Mouse (Mus musculus) ovary, adult 18-20 months (tissue): ENCODE results near the gene Grem2.

Experiments
- DNase-seq: peaks from one replicate; pipeline ENCODE4 v3.0.0; 2022; ENCODE audit warnings: low spot score, mixed read lengths

The Grem2 gene

DNA sequence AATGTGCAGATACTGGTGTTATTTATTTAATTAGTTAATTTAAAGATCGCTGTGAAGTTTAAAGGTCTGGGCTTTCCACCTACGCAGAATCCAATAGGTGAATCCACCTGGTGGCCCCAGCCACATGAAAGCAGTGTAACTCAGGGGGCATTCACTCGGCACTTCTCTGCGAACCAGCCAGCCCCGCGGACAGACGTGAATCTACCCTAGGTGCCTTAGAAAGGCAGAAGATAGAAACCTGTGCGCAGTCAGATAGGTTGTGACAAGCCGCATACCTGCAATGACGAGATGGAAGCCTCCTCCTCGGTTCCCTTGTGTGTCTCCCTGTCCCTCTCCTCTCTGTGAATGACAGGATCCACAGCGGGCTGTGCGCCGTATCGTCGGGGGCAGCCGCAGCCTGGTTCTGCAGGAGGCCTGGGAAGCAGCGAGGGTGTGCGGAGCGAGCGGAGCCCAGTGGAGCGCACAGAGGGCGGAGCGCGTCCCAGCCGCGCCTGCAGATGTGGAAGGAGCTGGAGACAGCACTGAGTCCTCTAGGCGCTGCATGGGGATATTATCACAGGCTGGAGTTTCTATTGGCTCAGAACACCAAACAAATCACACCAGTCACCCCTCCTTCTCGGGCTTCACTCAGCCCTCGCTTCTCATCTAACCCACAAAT, at the start of gene Grem2:
Gene Grem2, minus strand, starts transcription at position 522 of the 658 bp plus-strand sequence.
- DNase-seq, result peak; percentile 73

- no peak for DNase-seq
Observed at GRCm38 (mm10) chr1:174959837-174960236, 38.2 kb upstream of the Grem2 start.

- no peak for DNase-seq
Observed at GRCm38 (mm10) chr1:174931003-174931619, 9.5 kb upstream of the Grem2 start.

- no peak for DNase-seq
Observed at GRCm38 (mm10) chr1:174929459-174930181, 8.0 kb upstream of the Grem2 start.

DNA sequence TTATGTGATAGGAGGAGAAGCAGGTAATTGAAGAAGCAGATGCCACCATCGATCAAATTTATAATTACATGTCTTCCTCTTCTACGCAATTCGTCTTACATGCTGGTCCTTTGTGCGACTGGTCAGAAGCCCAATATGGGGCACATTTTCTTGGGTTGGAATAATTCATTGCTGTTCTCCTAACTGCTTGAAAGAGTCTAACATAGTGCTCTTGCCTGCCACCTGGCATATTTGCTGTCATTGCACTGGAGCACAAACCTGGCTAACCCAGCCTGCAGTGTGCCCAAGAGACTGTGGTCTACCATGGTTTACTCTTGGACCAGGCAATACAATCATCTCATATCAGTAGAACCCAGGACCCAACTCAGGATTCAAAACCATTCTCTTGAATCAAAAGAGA, 2.7 kb downstream of the Grem2 start:
- DNase-seq, result no peak

DNA sequence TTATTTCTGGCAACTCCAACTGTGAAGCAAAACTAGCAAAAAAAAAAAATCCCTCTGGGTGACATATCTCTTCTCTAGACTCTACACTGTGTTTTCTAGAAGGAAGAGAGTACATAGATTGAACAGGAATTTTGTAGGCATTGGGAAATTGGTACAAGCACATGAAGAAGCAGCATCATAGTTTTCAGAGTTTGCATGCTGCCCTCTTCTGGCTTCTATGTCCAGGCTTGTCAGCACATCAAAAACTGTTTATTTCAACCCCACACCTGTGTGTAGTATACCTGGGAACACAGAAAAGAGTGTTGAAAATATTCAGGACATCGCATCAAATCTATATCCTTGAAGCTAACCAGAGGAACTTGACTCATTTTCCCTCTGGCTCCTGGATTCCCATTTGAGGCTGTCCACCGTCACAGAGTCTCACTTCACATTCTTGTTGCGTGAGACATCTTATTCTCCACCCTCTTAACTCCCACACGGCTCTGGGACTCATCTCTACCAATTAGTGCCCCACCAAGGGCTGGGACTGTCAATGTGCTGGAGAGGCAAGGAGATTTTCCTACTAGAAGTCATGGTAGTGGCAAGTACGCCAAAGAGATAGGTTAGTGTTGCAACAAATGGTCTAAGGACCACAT, 3.3 kb downstream of the Grem2 start:
- DNase-seq, result no peak

DNA sequence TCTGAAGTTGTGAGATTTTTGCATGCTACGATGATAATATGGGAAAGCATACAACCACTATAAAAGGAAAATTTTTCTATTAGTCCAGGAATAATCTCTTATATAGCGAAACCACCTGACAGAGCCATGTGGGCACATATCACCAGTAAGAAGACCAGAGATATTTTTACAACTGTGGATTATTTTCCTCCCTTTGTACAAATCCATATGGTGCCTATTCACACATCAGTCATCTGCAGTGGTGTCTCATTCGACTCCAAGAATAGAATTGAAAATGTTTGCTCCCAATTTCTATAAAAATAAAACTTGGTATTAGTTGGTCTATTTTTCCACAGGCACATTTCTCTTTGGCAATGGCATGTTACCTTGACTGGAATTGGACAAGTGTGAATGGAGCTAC, 11.8 kb downstream of the Grem2 start:
- no peak for DNase-seq

DNA sequence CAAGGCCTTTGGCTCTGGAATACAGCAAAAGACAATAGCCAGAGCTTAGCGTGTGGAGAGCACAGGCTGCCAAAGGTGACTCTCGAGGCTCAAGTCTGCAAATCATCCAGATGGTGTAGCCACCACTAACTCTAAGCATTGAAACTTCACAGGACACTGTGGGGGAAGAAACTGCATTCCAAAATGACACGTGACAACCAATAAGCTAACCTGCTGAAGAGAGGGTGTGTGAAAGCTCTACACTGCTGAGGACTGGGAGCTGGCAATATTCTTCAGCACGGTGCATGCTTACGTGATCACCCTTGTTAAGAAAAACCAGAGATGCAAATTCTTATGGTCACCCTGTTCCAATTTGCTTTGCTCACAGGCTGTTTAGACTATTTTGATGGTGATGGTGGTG, 13.4 kb downstream of the Grem2 start:
- DNase-seq, result no peak

GRCm38 (mm10) chr1:174907637-174908036, 14.0 kb downstream of the Grem2 start:
- no peak for DNase-seq

DNA sequence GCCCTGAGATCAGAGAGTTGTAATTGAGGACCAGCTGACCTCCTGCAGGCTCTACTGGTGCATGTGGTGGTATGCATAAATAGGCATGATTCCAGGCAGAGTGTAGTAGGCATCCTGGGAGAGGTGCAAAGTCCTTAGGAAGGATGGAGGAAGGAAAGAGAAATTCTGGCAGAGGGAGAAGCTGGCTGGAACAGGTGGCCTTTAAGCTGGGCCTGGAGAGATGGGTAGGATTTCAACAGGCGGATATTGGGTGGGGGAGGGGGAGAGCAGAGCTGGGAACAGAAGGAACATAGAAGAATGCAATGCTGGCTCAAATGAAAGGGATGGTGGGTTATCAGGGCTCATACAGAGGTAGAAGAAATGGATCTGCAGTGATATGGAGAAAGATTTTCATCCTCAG, 18.9 kb downstream of the Grem2 start:
- no peak for DNase-seq

DNA sequence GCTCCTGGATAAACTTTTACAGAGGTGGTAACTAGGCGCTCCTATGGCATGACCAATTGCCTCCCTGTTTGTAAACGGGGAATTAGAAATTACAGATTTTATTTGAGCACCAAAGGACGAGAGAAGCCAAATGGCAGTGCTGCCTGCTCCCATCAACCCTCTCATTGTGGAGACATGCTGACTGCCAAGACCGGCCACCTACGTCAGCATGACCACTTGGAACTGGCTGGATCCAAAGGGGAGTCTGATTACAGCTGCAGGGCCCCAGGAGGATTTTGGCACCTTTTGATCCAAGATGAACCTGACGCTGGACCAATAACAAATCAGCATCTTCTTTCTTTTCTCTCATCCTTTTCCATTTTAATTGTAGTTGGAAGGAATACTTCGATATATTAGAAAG, 29.1 kb downstream of the Grem2 start:
- no peak for DNase-seq

DNA sequence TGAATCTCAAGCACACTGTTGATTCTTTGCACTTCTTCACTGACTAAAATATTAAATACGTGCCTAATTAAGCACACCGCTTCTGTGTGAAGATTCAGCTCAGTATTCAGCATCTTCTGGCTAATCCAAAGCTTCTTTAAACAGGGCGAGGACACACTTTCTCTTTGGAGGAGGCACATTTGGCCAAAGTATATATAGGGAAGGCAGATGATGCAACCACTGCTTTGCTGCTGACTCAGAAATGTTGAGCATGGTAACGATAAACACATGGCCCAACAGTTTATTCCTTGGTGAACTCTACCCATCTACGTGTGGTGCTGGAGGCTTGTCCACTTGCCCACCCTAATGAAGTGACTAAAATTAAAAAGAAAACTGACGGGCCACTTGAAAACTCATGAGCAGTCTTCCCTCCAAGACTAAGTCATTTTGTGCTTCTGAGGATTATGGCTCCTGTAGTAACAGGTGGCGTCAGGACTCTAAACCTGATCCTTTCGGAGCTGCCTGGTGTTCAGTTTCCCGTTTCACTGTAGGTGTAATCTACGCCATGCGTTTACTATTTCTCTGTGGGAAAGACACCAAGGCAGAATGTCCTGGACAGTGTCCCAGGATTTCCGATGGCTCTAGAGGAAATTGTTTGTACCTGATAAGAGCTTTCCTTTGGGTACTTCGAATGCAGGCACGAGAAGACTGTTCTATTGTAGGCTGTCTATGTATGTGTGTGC, 32.8 kb downstream of the Grem2 start:
- DNase-seq, result no peak

DNA sequence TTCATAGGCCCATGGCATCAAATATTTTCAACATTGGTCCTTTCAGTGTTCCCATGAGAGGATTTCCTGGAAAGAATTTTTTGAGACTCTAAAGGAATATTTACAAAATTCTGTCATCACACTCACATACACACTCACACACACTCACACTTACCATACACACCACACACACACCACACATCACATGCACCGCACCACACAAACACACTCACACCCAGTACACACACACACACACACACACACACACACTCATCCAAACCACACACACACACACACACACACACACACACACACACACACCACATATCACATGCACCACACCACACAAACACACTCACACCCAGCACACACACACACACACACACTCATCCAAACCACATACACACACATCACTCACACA, 33.5 kb downstream of the Grem2 start:
- no peak for DNase-seq

- DNase-seq, result no peak
Observed at GRCm38 (mm10) chr1:174882496-174882895, 39.1 kb downstream of the Grem2 start.

GRCm38 (mm10) chr1:174875173-174875572, 46.4 kb downstream of the Grem2 start:
- no peak for DNase-seq

- no peak for DNase-seq
Observed at GRCm38 (mm10) chr1:174860407-174861118, 61.1 kb downstream of the Grem2 start.

- no peak for DNase-seq
Observed at GRCm38 (mm10) chr1:174856188-174856587, 65.4 kb downstream of the Grem2 start.

- DNase-seq, result no peak
Observed at GRCm38 (mm10) chr1:174844786-174845185, 76.8 kb downstream of the Grem2 start.

- DNase-seq, result no peak
Observed at GRCm38 (mm10) chr1:174836861-174837260, 84.8 kb downstream of the Grem2 start.

- no peak for DNase-seq
Observed at GRCm38 (mm10) chr1:174826562-174826961, 95.1 kb downstream of the Grem2 start.

GRCm38 (mm10) chr1:174811846-174812245, 109.8 kb downstream of the Grem2 start:
- DNase-seq, result no peak

GRCm38 (mm10) chr1:174788617-174789016, 133.0 kb downstream of the Grem2 start:
- no peak for DNase-seq
